Mouse (Mus musculus) stomach, embryonic 15.5 days (tissue): Measurements from ENCODE around the gene 4833420G17Rik. TPM values are rescaled to one million over a fixed set of nuclear protein-coding genes. Genes with fewer than 3 reads are reported as not detected.

Experiments
- ATAC-seq: fragments of 200-750 bp; cut with Nextera tagmentation; 2 replicates; pipeline ENCODE4 v1.8.0; 2017; ENCODE audit warnings: low read depth, moderate number of reproducible peaks, moderate TSS enrichment; ENCODE audit not compliant: insufficient read depth, low FRiP score
- H3K27ac ChIP-seq: fragments of 300-500 bp; sonication (generic); 2 replicates; pipeline ENCODE4 v1.5.1; 2015; ENCODE audit warnings: mild to moderate bottlenecking, inconsistent platforms
- H3K27me3 ChIP-seq: fragments of 300-500 bp; sonication (generic); replicated peaks from 2 replicates; pipeline ENCODE4 v1.6.1; 2015; ENCODE audit warnings: inconsistent platforms
- H3K36me3 ChIP-seq: fragments of 300-500 bp; sonication (generic); 2 replicates; pipeline ENCODE4 v1.6.1; 2015; ENCODE audit warnings: inconsistent platforms
- H3K4me1 ChIP-seq: fragments of 300-500 bp; sonication (generic); 2 replicates; pipeline ENCODE4 v1.6.1; 2015; ENCODE audit warnings: inconsistent platforms
- H3K4me2 ChIP-seq: fragments of 300-500 bp; sonication (generic); 2 replicates; pipeline ENCODE4 v1.6.1; 2015; ENCODE audit warnings: mild to moderate bottlenecking, inconsistent platforms
- H3K4me3 ChIP-seq: fragments of 300-500 bp; sonication (generic); replicated peaks from 2 replicates; pipeline ENCODE4 v1.5.1; 2015; ENCODE audit warnings: inconsistent platforms
- H3K9ac ChIP-seq: fragments of 300-500 bp; sonication (generic); 2 replicates; pipeline ENCODE4 v1.6.1; 2015; ENCODE audit warnings: inconsistent platforms
- H3K9me3 ChIP-seq: fragments of 300-500 bp; sonication (generic); 2 replicates; pipeline ENCODE4 v1.6.1; 2016; ENCODE audit warnings: inconsistent platforms
- WGBS: fragments of 180-500 bp; shearing (Covaris S2); methylation state at CpG from one replicate; pipeline ENCODE4 v1.1.7; 2015; 5-methylcytosine and 5-hydroxymethylcytosine counted together
- polyA plus RNA-seq: library from polyadenylated mRNA; unstranded; fragments of >200 nt; fragmentation: Nextera tagmentation; extraction: Ambion mirVana; gene quantifications from 2 replicates; pipeline ENCODE4 v1.2.1, GENCODE M21; 2015

4833420G17Rik gene
- 52.8 and 55.4 TPM in 2 replicates for polyA plus RNA-seq

DNA sequence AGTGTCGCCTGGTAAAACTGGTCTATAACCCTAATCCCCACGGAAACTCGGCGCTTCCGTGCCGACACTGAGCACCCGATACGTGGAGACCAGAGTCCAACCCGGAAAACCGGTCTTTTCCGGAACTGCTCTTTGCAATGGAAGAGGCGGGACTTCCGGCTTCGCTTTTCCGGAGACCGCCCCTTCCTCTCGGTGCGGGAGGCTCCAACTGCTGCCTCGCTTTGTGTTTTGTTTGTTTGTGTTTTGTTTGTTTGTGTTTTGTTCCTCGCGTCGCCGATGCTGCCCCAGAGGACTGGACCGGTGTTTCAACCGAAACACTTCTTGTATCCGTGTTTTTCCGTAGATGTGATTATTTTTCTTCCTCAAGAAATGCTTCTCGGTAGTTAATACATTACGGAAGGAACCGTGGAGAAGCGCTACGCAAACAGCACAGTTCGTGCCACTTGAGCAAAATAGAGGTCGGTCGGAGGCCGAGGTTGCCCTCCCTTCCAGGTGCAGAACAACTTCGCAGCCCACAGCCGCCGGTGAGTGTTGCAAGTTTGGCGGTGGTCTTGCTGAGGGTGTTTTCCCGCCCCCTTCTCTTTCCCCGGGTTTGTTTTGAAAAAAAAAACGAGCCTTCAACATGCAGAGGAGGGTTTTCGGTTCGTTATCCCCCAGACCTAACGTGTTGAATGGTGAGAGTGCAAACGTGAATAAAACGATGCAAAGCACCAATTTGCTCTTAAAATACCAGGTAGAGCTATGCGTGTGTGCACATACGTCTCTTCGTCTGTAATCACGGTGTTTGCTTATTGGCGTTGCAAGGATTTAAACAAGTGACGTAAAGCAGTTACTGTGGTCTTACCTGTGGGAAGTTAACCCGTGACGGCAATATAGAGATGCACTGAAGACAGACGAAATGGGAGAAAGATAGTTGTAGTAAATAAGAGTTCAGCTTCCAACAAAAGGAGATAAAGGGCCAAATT lies at the start of gene 4833420G17Rik:
Gene 4833420G17Rik (plus strand): TSS at position 173 of the 965 bp plus-strand sequence.
- Histone ChIP-seq H3K27me3 (no peaks in the 10 kb centered on the region), H3K9me3 (no peaks in the 10 kb centered on the region), H3K36me3 (peaks cover 8% of the 10 kb centered on the region; the same call in 1 of the 2 replicates), H3K4me1 (peaks cover 5% of the 10 kb centered on the region; the same call in 1 of the 2 replicates), H3K9ac (peak within 1 kb of the TSS; percentile 57), H3K4me2 (peak within 1 kb of the TSS; percentile 65), H3K27ac (peak within 1 kb of the TSS; percentile 87), H3K4me3 (peak within 1 kb of the TSS; percentile 68)
- peak; percentile 98 for ATAC-seq
- WGBS = 7% methylated on average over 57 of the region's 57 CpGs

DNA sequence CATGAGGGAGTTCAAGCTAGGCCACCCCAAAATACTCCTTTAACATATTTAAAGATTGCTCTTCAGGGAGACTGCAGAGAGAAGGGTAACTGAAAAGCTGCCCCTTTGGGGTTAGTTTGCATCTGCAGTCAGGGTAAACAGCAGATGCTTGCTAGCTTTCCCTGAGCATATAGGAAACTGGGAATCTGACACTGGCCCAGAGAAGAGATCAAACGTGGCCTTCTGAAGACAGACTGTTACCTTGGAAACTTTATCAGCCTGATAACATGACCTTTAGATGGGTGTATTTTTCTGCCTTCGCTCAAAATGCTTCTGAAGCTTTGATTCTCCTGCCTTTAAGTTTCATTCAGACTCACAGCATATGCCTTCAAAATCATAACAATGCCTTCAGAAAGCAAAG lies 49.5 kb upstream of the 4833420G17Rik start:
- no peak overlapping the region for H3K27ac ChIP-seq
- H3K4me3 ChIP-seq = no peak overlapping the region
- H3K36me3 ChIP-seq = no peaks in the 10 kb centered on the region
- no peak for ATAC-seq
- H3K9me3 ChIP-seq = no peaks in the 10 kb centered on the region
- H3K4me1 ChIP-seq = peaks cover 2% of the 10 kb centered on the region; the same call in 1 of the 2 replicates
- H3K4me2 ChIP-seq = no peak overlapping the region
- WGBS = 18% methylated on average over 2 of the region's 2 CpGs
- no peaks in the 10 kb centered on the region for H3K27me3 ChIP-seq
- no peak overlapping the region for H3K9ac ChIP-seq

DNA sequence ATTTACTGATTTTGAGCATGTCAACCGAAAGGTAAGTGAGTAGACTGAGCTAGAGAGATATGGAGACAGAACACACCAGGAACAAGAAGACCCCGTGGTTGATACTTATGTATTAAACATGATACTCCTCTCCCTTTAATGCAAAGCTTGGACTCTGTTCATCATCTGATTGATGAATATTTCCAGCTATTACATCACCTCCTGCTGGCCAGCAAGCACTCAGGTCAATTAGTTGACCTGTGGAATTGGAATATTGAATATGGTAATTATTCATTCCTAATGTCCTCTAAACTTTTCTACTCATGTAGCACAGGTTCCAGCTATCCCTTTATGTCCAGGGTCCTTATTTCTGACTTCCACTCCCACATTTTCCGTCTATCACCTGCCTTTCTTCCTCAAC lies 44.1 kb upstream of the 4833420G17Rik start:
- no peak overlapping the region for H3K27ac ChIP-seq
- no peaks in the 10 kb centered on the region for H3K9me3 ChIP-seq
- no peaks in the 10 kb centered on the region for H3K36me3 ChIP-seq
- no peaks in the 10 kb centered on the region for H3K27me3 ChIP-seq
- no peak overlapping the region for H3K4me3 ChIP-seq
- no peak overlapping the region for H3K9ac ChIP-seq
- no peak overlapping the region for H3K4me2 ChIP-seq
- no peaks in the 10 kb centered on the region for H3K4me1 ChIP-seq
- no peak for ATAC-seq
- WGBS = 85% methylated on average over 3 of the region's 3 CpGs

DNA sequence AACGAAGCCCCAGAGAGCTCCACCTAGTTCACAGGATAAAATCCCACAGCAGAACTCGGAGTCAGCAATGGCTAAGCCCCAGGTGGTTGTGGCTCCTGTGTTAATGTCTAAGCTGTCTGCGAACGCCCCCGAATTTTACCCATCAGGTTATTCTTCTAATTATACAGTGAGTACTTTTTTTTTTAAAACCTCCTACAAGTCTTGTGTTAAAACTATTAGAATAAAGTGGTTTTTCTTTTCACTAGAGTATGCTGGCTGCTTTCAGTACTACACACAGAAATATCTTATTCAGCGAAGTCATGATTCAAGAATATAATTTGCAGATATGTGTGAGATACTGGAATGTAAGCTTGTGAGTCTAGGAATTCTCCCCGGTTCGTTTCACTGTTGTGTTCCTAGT lies 32.4 kb upstream of the 4833420G17Rik start:
- WGBS = 10% methylated on average over 8 of the region's 8 CpGs

DNA sequence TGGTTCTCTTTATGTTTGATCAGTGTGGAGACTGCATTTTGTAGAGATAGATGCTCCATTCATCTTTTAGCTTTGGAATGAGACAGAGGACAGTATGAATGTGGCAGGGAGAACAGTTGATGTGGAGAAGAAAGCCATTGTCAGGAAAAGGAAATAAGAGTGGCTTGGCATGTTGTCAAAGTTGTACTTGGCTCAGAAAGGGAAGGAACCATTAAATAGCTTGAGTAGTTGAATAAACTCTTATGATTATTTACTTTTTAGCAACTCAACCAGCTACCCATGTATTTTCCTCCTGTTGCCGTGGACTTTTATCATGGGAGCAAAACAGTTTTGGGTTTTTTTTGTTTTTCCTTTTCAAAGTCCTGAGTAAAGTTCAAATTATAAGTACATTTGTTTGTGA lies 30.5 kb upstream of the 4833420G17Rik start:
- H3K9ac ChIP-seq = no peak overlapping the region
- no peaks in the 10 kb centered on the region for H3K27me3 ChIP-seq
- no peaks in the 10 kb centered on the region for H3K9me3 ChIP-seq
- no peak overlapping the region for H3K27ac ChIP-seq
- no peak overlapping the region for H3K4me2 ChIP-seq
- no peaks in the 10 kb centered on the region for H3K36me3 ChIP-seq
- H3K4me1 ChIP-seq = peaks cover 12% of the 10 kb centered on the region; the same call in 1 of the 2 replicates
- H3K4me3 ChIP-seq = no peak overlapping the region
- WGBS = 51% methylated on average over 1 of the region's 1 CpGs
- ATAC-seq = no peak

More for the DNA sequence above, 32.4 kb upstream of the 4833420G17Rik start:
- Histone ChIP-seq H3K4me2 (peak overlapping the region; percentile 68), H3K36me3 (no peaks in the 10 kb centered on the region), H3K9me3 (no peaks in the 10 kb centered on the region), H3K27me3 (no peaks in the 10 kb centered on the region), H3K4me3 (peak overlapping the region; percentile 98), H3K27ac (peak overlapping the region; percentile 98; the same call in 1 of the 2 replicates), H3K4me1 (peaks cover 12% of the 10 kb centered on the region; the same call in 1 of the 2 replicates), H3K9ac (0 out of 2 replicates have a peak overlapping the region, but pooled peaks have one; percentile 29)
- no peak for ATAC-seq

DNA sequence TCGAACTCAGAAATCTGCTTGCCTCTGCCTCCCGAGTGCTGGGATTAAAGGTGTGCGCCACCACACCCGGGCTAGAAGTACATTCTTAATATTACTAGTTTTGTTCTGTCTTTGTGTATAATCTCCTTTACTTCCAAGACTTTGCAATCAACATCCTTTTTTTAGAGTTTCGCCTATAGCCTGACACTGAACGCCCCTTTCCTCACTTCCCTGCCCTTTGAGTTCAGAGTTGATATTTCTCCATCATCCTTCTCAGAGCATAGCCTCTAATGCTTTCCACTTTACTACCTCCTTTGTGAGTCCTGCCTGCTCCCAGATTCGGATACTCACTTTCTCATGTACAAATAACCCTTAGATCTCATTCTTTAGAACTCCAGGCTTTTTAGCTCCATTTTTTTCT lies 28.2 kb upstream of the 4833420G17Rik start:
- Histone ChIP-seq H3K4me2 (no peak overlapping the region), H3K9ac (no peak overlapping the region), H3K4me3 (no peak overlapping the region), H3K27ac (no peak overlapping the region), H3K9me3 (no peaks in the 10 kb centered on the region), H3K36me3 (0 out of 2 replicates have a peak, but pooled peaks cover 9% of the 10 kb centered on the region), H3K4me1 (peaks cover 12% of the 10 kb centered on the region; the same call in 1 of the 2 replicates), H3K27me3 (no peaks in the 10 kb centered on the region)
- no peak for ATAC-seq
- WGBS = 85% methylated on average over 7 of the region's 7 CpGs

DNA sequence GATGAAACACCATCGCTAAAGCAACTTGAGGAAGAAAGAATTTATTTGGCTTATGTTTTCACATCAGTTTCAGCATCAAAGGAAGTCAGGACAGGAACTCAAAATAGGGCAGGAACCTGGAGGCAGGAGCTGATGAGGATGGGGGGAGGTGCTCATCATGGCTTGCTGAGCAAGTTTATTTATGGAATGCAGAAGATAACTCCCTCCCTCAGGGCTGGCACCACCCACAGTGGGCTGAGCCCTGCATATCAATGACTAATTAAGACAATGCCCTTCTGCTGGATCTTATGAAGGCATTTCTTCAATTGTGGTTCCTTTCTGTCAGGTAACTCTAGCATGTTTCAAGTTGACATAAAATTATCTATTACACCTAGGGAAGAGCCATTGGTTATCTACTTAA lies 20.3 kb upstream of the 4833420G17Rik start:
- no peak overlapping the region for H3K4me3 ChIP-seq
- no peaks in the 10 kb centered on the region for H3K27me3 ChIP-seq
- H3K9ac ChIP-seq = no peak overlapping the region
- no peaks in the 10 kb centered on the region for H3K9me3 ChIP-seq
- WGBS = 95% methylated on average over 1 of the region's 1 CpGs
- H3K4me1 ChIP-seq = no peaks in the 10 kb centered on the region
- H3K27ac ChIP-seq = no peak overlapping the region
- H3K36me3 ChIP-seq = peaks cover 31% of the 10 kb centered on the region
- no peak for ATAC-seq
- H3K4me2 ChIP-seq = no peak overlapping the region

DNA sequence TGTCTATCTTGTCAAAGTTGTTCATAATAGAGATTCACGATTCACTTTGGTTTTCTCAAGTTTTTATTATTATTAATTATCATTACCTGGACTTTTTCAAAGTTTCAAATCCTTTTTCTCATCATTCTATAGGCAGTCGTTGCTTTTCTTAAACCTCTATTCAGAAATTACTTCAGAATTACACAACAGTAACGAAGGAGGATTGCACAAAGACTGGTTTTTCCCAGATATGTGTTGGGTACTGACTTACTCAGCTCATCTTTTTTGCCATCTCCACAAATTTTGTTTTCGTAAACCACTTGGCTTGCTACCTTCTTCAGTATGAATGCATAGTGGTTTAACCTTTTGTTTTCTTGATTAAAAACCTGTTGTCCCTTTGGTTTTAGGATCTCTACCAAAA lies 9.0 kb upstream of the 4833420G17Rik start:
- 95% methylated on average over 4 of the region's 4 CpGs for WGBS
- Histone ChIP-seq H3K9me3 (no peaks in the 10 kb centered on the region), H3K4me2 (no peak overlapping the region), H3K9ac (no peak overlapping the region), H3K4me1 (no peaks in the 10 kb centered on the region), H3K27me3 (no peaks in the 10 kb centered on the region), H3K4me3 (no peak overlapping the region), H3K36me3 (peaks cover 11% of the 10 kb centered on the region), H3K27ac (no peak overlapping the region)
- no peak for ATAC-seq

DNA sequence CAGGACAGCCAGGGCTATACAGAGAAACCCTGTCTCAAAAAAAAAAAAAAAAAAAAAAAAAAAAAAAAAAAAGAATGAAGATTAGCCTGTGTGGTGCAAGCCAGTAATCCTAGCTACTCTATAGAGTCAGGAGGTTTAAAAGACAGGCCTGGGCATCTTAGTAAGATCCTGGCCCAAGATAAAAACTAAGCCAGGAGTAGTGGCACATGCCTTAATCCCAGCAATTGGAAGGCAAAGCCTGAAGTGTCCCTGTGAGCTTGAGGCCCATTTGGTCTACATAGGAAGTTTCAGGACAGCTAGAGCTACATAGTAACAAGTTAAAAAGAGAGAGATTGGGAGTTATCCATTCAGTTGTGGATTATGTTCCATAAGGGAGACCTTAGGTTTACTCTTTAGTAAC lies 7.5 kb upstream of the 4833420G17Rik start:
- Histone ChIP-seq H3K27ac (no peak overlapping the region), H3K36me3 (peaks cover 11% of the 10 kb centered on the region), H3K9me3 (no peaks in the 10 kb centered on the region)

DNA sequence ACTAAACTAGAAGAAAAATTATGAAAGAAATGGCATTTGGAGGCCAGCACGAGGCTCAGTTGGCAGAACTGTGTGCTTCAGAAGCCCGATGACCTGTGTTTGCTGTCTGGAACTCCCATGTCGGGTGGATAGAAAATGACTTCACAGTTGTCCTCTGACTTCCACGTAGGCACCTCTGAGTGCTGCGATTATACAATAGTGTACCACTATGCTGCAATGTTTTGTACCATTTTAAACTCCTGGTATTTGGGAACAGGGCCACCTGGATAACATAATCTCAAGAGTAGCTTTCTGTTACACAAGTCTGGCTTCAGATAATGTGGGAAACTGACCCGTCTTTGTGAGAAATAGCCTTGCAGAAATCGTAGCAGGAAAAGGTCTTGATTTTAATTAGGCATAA lies 6.2 kb upstream of the 4833420G17Rik start:
- Histone ChIP-seq H3K4me2 (no peak overlapping the region), H3K36me3 (0 out of 2 replicates have a peak, but pooled peaks cover 6% of the 10 kb centered on the region), H3K27ac (no peak overlapping the region), H3K27me3 (no peaks in the 10 kb centered on the region), H3K9me3 (no peaks in the 10 kb centered on the region), H3K4me3 (no peak overlapping the region), H3K4me1 (no peaks in the 10 kb centered on the region), H3K9ac (no peak overlapping the region)
- 90% methylated on average over 7 of the region's 7 CpGs for WGBS
- no peak for ATAC-seq

More for the DNA sequence above, 7.5 kb upstream of the 4833420G17Rik start:
- ATAC-seq = no peak
- Histone ChIP-seq H3K4me1 (no peaks in the 10 kb centered on the region), H3K4me3 (no peak overlapping the region), H3K27me3 (no peaks in the 10 kb centered on the region), H3K9ac (no peak overlapping the region), H3K4me2 (no peak overlapping the region)

DNA sequence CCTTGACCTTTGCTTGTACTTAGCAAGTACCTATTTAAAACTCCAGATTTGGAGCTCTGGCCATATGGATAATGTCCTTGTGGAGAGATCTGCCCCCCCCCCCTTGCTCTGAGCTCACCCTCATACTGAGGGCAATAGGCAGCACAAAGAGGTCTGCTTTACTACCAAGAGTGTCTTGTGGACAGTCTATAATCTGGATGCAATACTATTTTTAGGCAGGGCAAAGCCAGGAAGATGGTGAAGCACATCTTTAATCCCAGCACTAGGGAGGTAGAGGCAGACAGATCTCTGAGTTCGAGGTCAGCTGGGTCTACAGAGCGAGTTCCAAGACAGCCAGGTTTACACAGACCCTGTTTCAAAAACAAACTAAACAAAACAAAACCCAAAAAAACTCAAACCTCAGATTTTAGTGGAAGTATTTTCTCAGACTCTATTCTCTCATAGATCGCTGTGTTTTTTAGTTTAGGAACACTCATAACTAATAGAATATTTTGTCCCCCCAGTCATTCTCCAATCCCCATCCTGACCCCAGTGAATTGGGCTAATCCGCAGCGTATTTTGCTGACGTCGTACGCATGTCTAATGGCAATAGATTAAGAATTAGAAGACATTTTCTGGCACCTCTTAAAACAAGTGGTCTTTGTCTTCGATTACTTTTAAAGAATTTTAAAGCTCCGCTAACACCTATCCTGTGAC lies 520 bp upstream of the 4833420G17Rik start:
- H3K4me2 ChIP-seq = peak overlapping the region; percentile 65
- H3K9ac ChIP-seq = peak overlapping the region; percentile 57; the same call in 1 of the 2 replicates
- peaks cover 5% of the 10 kb centered on the region; the same call in 1 of the 2 replicates for H3K4me1 ChIP-seq
- H3K4me3 ChIP-seq = peak overlapping the region; percentile 68
- peak; percentile 15; the same call in 1 of the 2 replicates for ATAC-seq
- H3K27me3 ChIP-seq = no peaks in the 10 kb centered on the region
- H3K27ac ChIP-seq = peak overlapping the region; percentile 87
- H3K9me3 ChIP-seq = no peaks in the 10 kb centered on the region
- 0 out of 2 replicates have a peak, but pooled peaks cover 6% of the 10 kb centered on the region for H3K36me3 ChIP-seq
- WGBS = 10% methylated on average over 10 of the region's 10 CpGs
